Mouse (Mus musculus): ENCODE data around the gene Rnaseh2b. TPM values are rescaled to one million over a fixed set of nuclear protein-coding genes. Genes with fewer than 3 reads are reported as not detected.

Rnaseh2b gene
- total and polyA plus RNA-seq, 2 experiments from 2014 or later, result 21.3 to 40.3 TPM

DNA sequence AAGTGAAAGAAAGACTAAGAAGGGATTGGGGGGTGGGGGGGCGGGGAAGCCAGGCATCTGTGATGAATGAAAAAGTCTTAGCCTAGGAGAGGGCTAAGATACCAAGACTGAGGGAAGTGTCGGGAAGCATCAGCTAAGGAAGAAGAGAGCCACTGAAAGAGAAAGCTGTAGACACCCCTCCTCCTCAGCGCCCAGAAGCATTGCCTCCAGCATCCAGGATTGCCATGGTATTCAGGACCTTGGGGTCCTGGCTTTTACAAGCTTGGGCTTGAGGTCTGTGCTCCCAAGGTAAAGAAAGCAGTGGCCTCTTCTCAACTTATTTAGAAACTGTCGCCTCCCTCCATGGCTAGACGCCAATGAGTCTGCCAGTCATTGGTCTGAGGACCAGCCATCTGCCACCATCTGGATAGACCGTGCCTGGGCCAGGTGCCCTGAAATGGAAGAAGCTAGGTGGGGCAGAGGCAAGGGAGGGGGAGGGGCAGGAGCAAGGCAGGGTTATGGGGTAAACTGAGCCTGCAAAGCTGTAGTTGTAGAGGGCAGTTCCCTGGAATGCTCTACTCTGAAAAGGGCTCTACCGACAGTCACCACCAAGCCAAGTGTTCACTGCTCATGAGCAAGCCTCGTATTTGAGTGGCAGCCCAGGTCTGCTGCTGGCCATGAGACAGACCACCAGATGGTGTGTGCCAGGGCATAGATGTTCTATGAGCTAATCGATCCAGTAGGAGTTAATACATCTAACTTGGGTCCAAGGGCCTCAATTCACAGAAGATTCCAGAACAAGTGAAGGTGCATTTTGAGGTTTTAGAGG, 97.5 kb downstream of the Rnaseh2b start:
- H3K9ac ChIP-seq, result no peak overlapping the region
- DNase-seq (peak; percentile 61), ATAC-seq (peak; percentile 32)
- peak overlapping the region; percentile 24; the same call in 1 of the 2 replicates for H3K4me2 ChIP-seq (ENCODE audit: low read depth)
- peak overlapping the region; percentile 72 for H3K27ac ChIP-seq (ENCODE audit: low read depth, low read length)
- no peaks in the 10 kb centered on the region for H3K27me3 ChIP-seq (ENCODE audit: insufficient read depth, low read length)
- H3K4me3 ChIP-seq (ENCODE audit: low read depth, low read length), result no peak overlapping the region
- 30% methylated on average over 9 of the region's 9 CpGs for WGBS
- no peak for TF ChIP-seq CTCF (IDR thresholded peaks at IDR 0.05; ENCODE audit: low read depth)
- no peaks in the 10 kb centered on the region for H3K36me3 ChIP-seq (ENCODE audit: insufficient read depth)
- no peaks in the 10 kb centered on the region for H3K9me3 ChIP-seq (ENCODE audit: low read length)
- H3K4me1 ChIP-seq (ENCODE audit: insufficient read depth), result peaks cover 7% of the 10 kb centered on the region; the same call in 1 of the 2 replicates

- Histone ChIP-seq H3K9ac (no peak overlapping the region), H3K36me3 (ENCODE audit: insufficient read depth) (no peaks in the 10 kb centered on the region), H3K4me2 (ENCODE audit: low read depth) (no peak overlapping the region), H3K27ac (ENCODE audit: low read depth, low read length) (no peak overlapping the region), H3K27me3 (ENCODE audit: insufficient read depth, low read length) (no peaks in the 10 kb centered on the region), H3K4me3 (ENCODE audit: low read depth, low read length) (no peak overlapping the region), H3K9me3 (ENCODE audit: low read length) (no peaks in the 10 kb centered on the region), H3K4me1 (ENCODE audit: insufficient read depth) (peaks cover 12% of the 10 kb centered on the region; the same call in 1 of the 2 replicates)
- DNase-seq (no peak), ATAC-seq (no peak)
- no peak for TF ChIP-seq CTCF (IDR thresholded peaks at IDR 0.05; ENCODE audit: low read depth)
- WGBS, result 74% methylated on average over 4 of the region's 4 CpGs
Measured at GRCm38 (mm10) chr14:62392754-62393153, 100.4 kb downstream of the Rnaseh2b start.

GRCm38 (mm10) chr14:62395346-62395745, 103.0 kb downstream of the Rnaseh2b start:
- DNase-seq (no peak), ATAC-seq (no peak)
- WGBS, result 85% methylated on average over 2 of the region's 2 CpGs
- Histone ChIP-seq H3K36me3 (ENCODE audit: insufficient read depth) (no peaks in the 10 kb centered on the region), H3K9me3 (ENCODE audit: low read length) (no peaks in the 10 kb centered on the region), H3K27me3 (ENCODE audit: insufficient read depth, low read length) (no peaks in the 10 kb centered on the region), H3K9ac (no peak overlapping the region), H3K27ac (ENCODE audit: low read depth, low read length) (no peak overlapping the region), H3K4me3 (ENCODE audit: low read depth, low read length) (no peak overlapping the region), H3K4me1 (ENCODE audit: insufficient read depth) (0 out of 2 replicates have a peak, but pooled peaks cover 5% of the 10 kb centered on the region), H3K4me2 (ENCODE audit: low read depth) (no peak overlapping the region)
- no peak for TF ChIP-seq CTCF (IDR thresholded peaks at IDR 0.05; ENCODE audit: low read depth)

GRCm38 (mm10) chr14:62416007-62416741, 123.8 kb downstream of the Rnaseh2b start:
- Histone ChIP-seq H3K9me3 (ENCODE audit: low read length) (no peaks in the 10 kb centered on the region), H3K36me3 (ENCODE audit: insufficient read depth) (no peaks in the 10 kb centered on the region), H3K27ac (ENCODE audit: low read depth, low read length) (peak overlapping the region; percentile 81), H3K27me3 (ENCODE audit: insufficient read depth, low read length) (no peaks in the 10 kb centered on the region), H3K4me2 (ENCODE audit: low read depth) (no peak overlapping the region), H3K9ac (no peak overlapping the region), H3K4me1 (ENCODE audit: insufficient read depth) (peaks cover 15% of the 10 kb centered on the region), H3K4me3 (ENCODE audit: low read depth, low read length) (no peak overlapping the region)
- TF ChIP-seq CTCF (IDR thresholded peaks at IDR 0.05; ENCODE audit: low read depth), result no peak
- 15% methylated on average over 7 of the region's 7 CpGs for WGBS
- DNase-seq, result peak; percentile 88
- peak; percentile 90 for ATAC-seq

DNA sequence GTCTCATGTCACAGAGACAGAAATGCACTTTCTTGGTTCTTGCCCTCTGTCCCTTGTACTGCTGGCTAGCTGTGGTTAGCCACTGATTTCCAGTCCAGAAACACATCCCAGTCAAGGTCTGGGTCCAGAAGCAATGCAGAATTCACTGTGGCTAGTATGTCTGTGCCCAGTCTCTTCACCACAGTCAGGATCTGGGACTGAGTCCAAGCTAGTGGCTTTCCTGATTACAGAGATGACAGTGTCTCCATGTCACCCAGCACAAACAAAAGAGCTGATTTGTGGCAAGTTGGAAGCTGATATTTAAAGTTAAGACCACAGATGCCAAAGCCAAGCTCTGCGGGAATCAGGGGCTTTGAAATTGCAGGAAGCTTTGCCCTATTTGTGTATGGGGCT, 124.3 kb downstream of the Rnaseh2b start:
- no peak for TF ChIP-seq CTCF (IDR thresholded peaks at IDR 0.05; ENCODE audit: low read depth)
- Histone ChIP-seq H3K27me3 (ENCODE audit: insufficient read depth, low read length) (no peaks in the 10 kb centered on the region), H3K27ac (ENCODE audit: low read depth, low read length) (peak overlapping the region; percentile 81), H3K9me3 (ENCODE audit: low read length) (no peaks in the 10 kb centered on the region), H3K4me2 (ENCODE audit: low read depth) (no peak overlapping the region), H3K4me3 (ENCODE audit: low read depth, low read length) (no peak overlapping the region), H3K4me1 (ENCODE audit: insufficient read depth) (peaks cover 15% of the 10 kb centered on the region), H3K36me3 (ENCODE audit: insufficient read depth) (no peaks in the 10 kb centered on the region), H3K9ac (no peak overlapping the region)
- ATAC-seq (peak; percentile 79), DNase-seq (peak; percentile 81)
- WGBS, result 9% methylated on average over 1 of the region's 1 CpGs

DNA sequence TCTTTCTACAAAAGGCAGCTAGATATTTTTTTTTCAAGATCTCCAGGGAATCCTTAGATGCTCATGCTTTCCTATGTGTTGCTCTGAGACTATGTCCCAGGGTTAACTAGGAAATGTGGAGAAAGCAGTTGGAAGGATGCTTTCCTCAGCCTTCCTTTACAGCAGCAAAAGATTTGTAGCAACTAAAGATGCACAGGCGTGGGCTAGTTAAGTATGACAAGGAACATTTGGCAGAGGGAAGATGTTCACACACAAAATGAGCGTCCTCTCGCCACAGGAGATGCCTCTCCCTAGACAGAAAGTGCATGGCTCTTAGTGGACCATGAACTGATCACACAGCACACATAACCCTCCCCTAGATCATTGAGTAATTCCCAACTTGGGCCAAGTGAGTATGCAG, 125.1 kb downstream of the Rnaseh2b start:
- peaks cover 15% of the 10 kb centered on the region for H3K4me1 ChIP-seq (ENCODE audit: insufficient read depth)
- no peaks in the 10 kb centered on the region for H3K36me3 ChIP-seq (ENCODE audit: insufficient read depth)
- ATAC-seq, result no peak
- no peak for DNase-seq
- no peaks in the 10 kb centered on the region for H3K27me3 ChIP-seq (ENCODE audit: insufficient read depth, low read length)
- peak overlapping the region; percentile 37 for H3K27ac ChIP-seq (ENCODE audit: low read depth, low read length)
- no peak overlapping the region for H3K4me2 ChIP-seq (ENCODE audit: low read depth)
- 61% methylated on average over 3 of the region's 3 CpGs for WGBS
- H3K9ac ChIP-seq, result no peak overlapping the region
- no peaks in the 10 kb centered on the region for H3K9me3 ChIP-seq (ENCODE audit: low read length)
- no peak for TF ChIP-seq CTCF (IDR thresholded peaks at IDR 0.05; ENCODE audit: low read depth)
- no peak overlapping the region for H3K4me3 ChIP-seq (ENCODE audit: low read depth, low read length)

- Histone ChIP-seq H3K9me3 (ENCODE audit: low read length) (no peaks in the 10 kb centered on the region), H3K36me3 (ENCODE audit: insufficient read depth) (no peaks in the 10 kb centered on the region), H3K27ac (ENCODE audit: low read depth, low read length) (no peak overlapping the region), H3K27me3 (ENCODE audit: insufficient read depth, low read length) (no peaks in the 10 kb centered on the region), H3K9ac (no peak overlapping the region), H3K4me1 (ENCODE audit: insufficient read depth) (peaks cover 3% of the 10 kb centered on the region; the same call in 1 of the 2 replicates), H3K4me3 (ENCODE audit: low read depth, low read length) (no peak overlapping the region), H3K4me2 (ENCODE audit: low read depth) (no peak overlapping the region)
- ATAC-seq (no peak), DNase-seq (no peak)
- TF ChIP-seq CTCF (IDR thresholded peaks at IDR 0.05; ENCODE audit: low read depth), result no peak
- 46% methylated on average over 4 of the region's 4 CpGs for WGBS
Measured at GRCm38 (mm10) chr14:62422265-62422664, 129.9 kb downstream of the Rnaseh2b start.

Other genes starting within 250 kb of the Rnaseh2b start
- 29.3 and 30.1 TPM in 2 replicates for gene Dleu7, start 458 bp downstream of the Rnaseh2b start, total RNA-seq (2014; rRNA removed)
- 15.8 and 19.6 TPM in 2 replicates for gene Dleu7, start 458 bp downstream of the Rnaseh2b start, polyA plus RNA-seq (2015; fragmentation: Nextera tagmentation; extraction: Ambion mirVana)
- gene Gucy1b2, start 163.7 kb downstream of the Rnaseh2b start, total RNA-seq (2014; rRNA removed), result 0.92 and 1.4 TPM in 2 replicates
- 0.64 and 0.84 TPM in 2 replicates for gene Gucy1b2, start 163.7 kb downstream of the Rnaseh2b start, polyA plus RNA-seq (2015; fragmentation: Nextera tagmentation; extraction: Ambion mirVana)